Mouse (Mus musculus): Measurements from ENCODE around the gene Cdk19. TPM values are rescaled to one million over a fixed set of nuclear protein-coding genes. Genes with fewer than 3 reads are reported as not detected.

The Cdk19 gene
- polyA plus RNA-seq, 1 experiment from 2014 or later = 15.7 TPM

- ATAC-seq (ENCODE audit: low read depth) = no peak
- H3K36me3 ChIP-seq (ENCODE audit: control insufficient read depth, insufficient read depth, low read length) = no peaks in the 10 kb centered on the region
- 75% methylated on average over 7 of the region's 7 CpGs for WGBS
These were observed 184.1 kb downstream of the Cdk19 start for GRCm38 (mm10) chr10:40523312-40523975.

GRCm38 (mm10) chr10:40524032-40524806, 184.9 kb downstream of the Cdk19 start:
- no peaks in the 10 kb centered on the region for H3K36me3 ChIP-seq (ENCODE audit: control insufficient read depth, insufficient read depth, low read length)
- no peak overlapping the region for H3K27ac ChIP-seq (ENCODE audit: low read depth, low read length)
- no peaks in the 10 kb centered on the region for H3K9me3 ChIP-seq (ENCODE audit: control insufficient read depth, low read length)
- H3K4me1 ChIP-seq (ENCODE audit: control insufficient read depth, insufficient read depth, low read length) = peaks cover 4% of the 10 kb centered on the region; the same call in 1 of the 2 replicates
- H3K4me3 ChIP-seq (ENCODE audit: low read depth, low read length) = no peak overlapping the region
- no peak for ATAC-seq (ENCODE audit: low read depth)
- no peak overlapping the region for H3K4me2 ChIP-seq (ENCODE audit: low read depth, low read length)
- WGBS = 56% methylated on average over 9 of the region's 9 CpGs
- no peak overlapping the region for H3K9ac ChIP-seq (replicated peaks; ENCODE audit: low read depth, low read length)
- no peaks in the 10 kb centered on the region for H3K27me3 ChIP-seq (ENCODE audit: control insufficient read depth, insufficient read depth, low read length)

More at GRCm38 (mm10) chr10:40523312-40523975, 184.1 kb downstream of the Cdk19 start:
- Histone ChIP-seq H3K9me3 (ENCODE audit: control insufficient read depth, low read length) (no peaks in the 10 kb centered on the region), H3K4me3 (ENCODE audit: low read depth, low read length) (no peak overlapping the region), H3K27me3 (ENCODE audit: control insufficient read depth, insufficient read depth, low read length) (no peaks in the 10 kb centered on the region), H3K9ac (replicated peaks; ENCODE audit: low read depth, low read length) (no peak overlapping the region), H3K27ac (ENCODE audit: low read depth, low read length) (no peak overlapping the region), H3K4me2 (ENCODE audit: low read depth, low read length) (no peak overlapping the region), H3K4me1 (ENCODE audit: control insufficient read depth, insufficient read depth, low read length) (peaks cover 4% of the 10 kb centered on the region; the same call in 1 of the 2 replicates)

- no peak overlapping the region for H3K4me3 ChIP-seq (ENCODE audit: low read depth, low read length)
- H3K4me1 ChIP-seq (ENCODE audit: control insufficient read depth, insufficient read depth, low read length) = peaks cover 4% of the 10 kb centered on the region; the same call in 1 of the 2 replicates
- no peaks in the 10 kb centered on the region for H3K9me3 ChIP-seq (ENCODE audit: control insufficient read depth, low read length)
- no peak overlapping the region for H3K27ac ChIP-seq (ENCODE audit: low read depth, low read length)
- ATAC-seq (ENCODE audit: low read depth) = no peak
- 30% methylated on average over 10 of the region's 10 CpGs for WGBS
- H3K27me3 ChIP-seq (ENCODE audit: control insufficient read depth, insufficient read depth, low read length) = no peaks in the 10 kb centered on the region
- no peak overlapping the region for H3K9ac ChIP-seq (replicated peaks; ENCODE audit: low read depth, low read length)
- no peak overlapping the region for H3K4me2 ChIP-seq (ENCODE audit: low read depth, low read length)
- no peaks in the 10 kb centered on the region for H3K36me3 ChIP-seq (ENCODE audit: control insufficient read depth, insufficient read depth, low read length)
These were observed 185.6 kb downstream of the Cdk19 start for GRCm38 (mm10) chr10:40524991-40525390.

GRCm38 (mm10) chr10:40525616-40526155, 186.3 kb downstream of the Cdk19 start:
- no peaks in the 10 kb centered on the region for H3K27me3 ChIP-seq (ENCODE audit: control insufficient read depth, insufficient read depth, low read length)
- WGBS = 68% methylated on average over 9 of the region's 9 CpGs
- no peaks in the 10 kb centered on the region for H3K9me3 ChIP-seq (ENCODE audit: control insufficient read depth, low read length)
- peaks cover 4% of the 10 kb centered on the region; the same call in 1 of the 2 replicates for H3K4me1 ChIP-seq (ENCODE audit: control insufficient read depth, insufficient read depth, low read length)
- no peaks in the 10 kb centered on the region for H3K36me3 ChIP-seq (ENCODE audit: control insufficient read depth, insufficient read depth, low read length)
- H3K4me2 ChIP-seq (ENCODE audit: low read depth, low read length) = no peak overlapping the region
- H3K27ac ChIP-seq (ENCODE audit: low read depth, low read length) = no peak overlapping the region
- H3K4me3 ChIP-seq (ENCODE audit: low read depth, low read length) = no peak overlapping the region
- 0 out of 2 replicates have a peak overlapping the region, but pooled peaks have one; percentile 21 for H3K9ac ChIP-seq (replicated peaks; ENCODE audit: low read depth, low read length)
- ATAC-seq (ENCODE audit: low read depth) = no peak

GRCm38 (mm10) chr10:40526301-40526761, 187.0 kb downstream of the Cdk19 start:
- Histone ChIP-seq H3K36me3 (ENCODE audit: control insufficient read depth, insufficient read depth, low read length) (no peaks in the 10 kb centered on the region), H3K4me2 (ENCODE audit: low read depth, low read length) (no peak overlapping the region), H3K4me3 (ENCODE audit: low read depth, low read length) (no peak overlapping the region), H3K4me1 (ENCODE audit: control insufficient read depth, insufficient read depth, low read length) (peaks cover 4% of the 10 kb centered on the region; the same call in 1 of the 2 replicates), H3K9me3 (ENCODE audit: control insufficient read depth, low read length) (no peaks in the 10 kb centered on the region), H3K9ac (replicated peaks; ENCODE audit: low read depth, low read length) (0 out of 2 replicates have a peak overlapping the region, but pooled peaks have one; percentile 21), H3K27me3 (ENCODE audit: control insufficient read depth, insufficient read depth, low read length) (no peaks in the 10 kb centered on the region), H3K27ac (ENCODE audit: low read depth, low read length) (no peak overlapping the region)
- no peak for ATAC-seq (ENCODE audit: low read depth)
- WGBS = 87% methylated on average over 8 of the region's 8 CpGs

- WGBS = 91% methylated on average over 3 of the region's 3 CpGs
These were observed 187.6 kb downstream of the Cdk19 start for GRCm38 (mm10) chr10:40526986-40527385.

GRCm38 (mm10) chr10:40527573-40527972, 188.2 kb downstream of the Cdk19 start:
- WGBS = 65% methylated on average over 8 of the region's 8 CpGs
- no peaks in the 10 kb centered on the region for H3K36me3 ChIP-seq (ENCODE audit: control insufficient read depth, insufficient read depth, low read length)
- no peaks in the 10 kb centered on the region for H3K9me3 ChIP-seq (ENCODE audit: control insufficient read depth, low read length)
- ATAC-seq (ENCODE audit: low read depth) = no peak
- no peaks in the 10 kb centered on the region for H3K27me3 ChIP-seq (ENCODE audit: control insufficient read depth, insufficient read depth, low read length)
- no peaks in the 10 kb centered on the region for H3K4me1 ChIP-seq (ENCODE audit: control insufficient read depth, insufficient read depth, low read length)
- H3K9ac ChIP-seq (replicated peaks; ENCODE audit: low read depth, low read length) = no peak overlapping the region
- no peak overlapping the region for H3K4me3 ChIP-seq (ENCODE audit: low read depth, low read length)
- no peak overlapping the region for H3K4me2 ChIP-seq (ENCODE audit: low read depth, low read length)
- H3K27ac ChIP-seq (ENCODE audit: low read depth, low read length) = no peak overlapping the region

More at GRCm38 (mm10) chr10:40526986-40527385, 187.6 kb downstream of the Cdk19 start:
- Histone ChIP-seq H3K9ac (replicated peaks; ENCODE audit: low read depth, low read length) (no peak overlapping the region), H3K27ac (ENCODE audit: low read depth, low read length) (no peak overlapping the region), H3K36me3 (ENCODE audit: control insufficient read depth, insufficient read depth, low read length) (no peaks in the 10 kb centered on the region), H3K4me2 (ENCODE audit: low read depth, low read length) (no peak overlapping the region), H3K4me3 (ENCODE audit: low read depth, low read length) (no peak overlapping the region), H3K9me3 (ENCODE audit: control insufficient read depth, low read length) (no peaks in the 10 kb centered on the region), H3K4me1 (ENCODE audit: control insufficient read depth, insufficient read depth, low read length) (peaks cover 2% of the 10 kb centered on the region; the same call in 1 of the 2 replicates), H3K27me3 (ENCODE audit: control insufficient read depth, insufficient read depth, low read length) (no peaks in the 10 kb centered on the region)
- no peak for ATAC-seq (ENCODE audit: low read depth)

- no peaks in the 10 kb centered on the region for H3K27me3 ChIP-seq (ENCODE audit: control insufficient read depth, insufficient read depth, low read length)
- no peaks in the 10 kb centered on the region for H3K9me3 ChIP-seq (ENCODE audit: control insufficient read depth, low read length)
- H3K27ac ChIP-seq (ENCODE audit: low read depth, low read length) = no peak overlapping the region
- H3K4me2 ChIP-seq (ENCODE audit: low read depth, low read length) = no peak overlapping the region
- no peaks in the 10 kb centered on the region for H3K4me1 ChIP-seq (ENCODE audit: control insufficient read depth, insufficient read depth, low read length)
- H3K9ac ChIP-seq (replicated peaks; ENCODE audit: low read depth, low read length) = no peak overlapping the region
- 39% methylated on average over 8 of the region's 10 CpGs for WGBS
- no peaks in the 10 kb centered on the region for H3K36me3 ChIP-seq (ENCODE audit: control insufficient read depth, insufficient read depth, low read length)
- no peak overlapping the region for H3K4me3 ChIP-seq (ENCODE audit: low read depth, low read length)
- ATAC-seq (ENCODE audit: low read depth) = no peak
These were observed 189.3 kb downstream of the Cdk19 start for GRCm38 (mm10) chr10:40528668-40529067.

Measured in neural tube, embryonic 14.5 days (tissue).